Mouse (Mus musculus): Measurements from ENCODE around the gene Rbm20.

GRCm38 (mm10) chr19:53657437-53657836, 19.7 kb upstream of the Rbm20 start:
- no peak for TF ChIP-seq ZNF384 (IDR thresholded peaks at IDR 0.05; ENCODE audit: low read depth, low read length)
- no peak for TF ChIP-seq HCFC1 (IDR thresholded peaks at IDR 0.05; ENCODE audit: borderline replicate concordance, insufficient read depth, low read length)
- TF ChIP-seq ZC3H11A (IDR thresholded peaks at IDR 0.05; ENCODE audit: borderline replicate concordance, low read depth, low read length) = no peak
- TF ChIP-seq MAFK (IDR thresholded peaks at IDR 0.05; ENCODE audit: insufficient read depth, low read depth, low read length) = no peak
- TF ChIP-seq CHD2 (IDR thresholded peaks at IDR 0.05; ENCODE audit: low read depth, low read length) = no peak
